Mouse (Mus musculus) gastrocnemius, adult 8-10 months (tissue): ENCODE results near the gene Filip1. TPM values are rescaled to one million over a fixed set of nuclear protein-coding genes. Genes with fewer than 3 reads are reported as not detected.

Source experiments
- DNase-seq, 2 experiments: peaks; one replicate each; pipeline ENCODE4 v3.0.0; 2022; ENCODE audit warnings: low spot score in 2 of 2
- total RNA-seq, 4 experiments: library from RNA; stranded (reverse); gene quantifications; 2 replicates each; pipeline ENCODE4 v1.2.4; 2022

Filip1 gene
- total RNA-seq, 4 experiments from 2014 or later, result 92.2 to 133 (median 106) TPM

GRCm38 (mm10) chr9:79829842-79830800 lies 182.5 kb downstream of the Filip1 start:
- no peak for DNase-seq

- no peak for DNase-seq
These were observed 185.6 kb downstream of the Filip1 start for GRCm38 (mm10) chr9:79827072-79827471.

GRCm38 (mm10) chr9:79825526-79825925 lies 187.1 kb downstream of the Filip1 start:
- no peak for DNase-seq

- no peak for DNase-seq
These were observed 188.8 kb downstream of the Filip1 start for GRCm38 (mm10) chr9:79823856-79824255.

DNA sequence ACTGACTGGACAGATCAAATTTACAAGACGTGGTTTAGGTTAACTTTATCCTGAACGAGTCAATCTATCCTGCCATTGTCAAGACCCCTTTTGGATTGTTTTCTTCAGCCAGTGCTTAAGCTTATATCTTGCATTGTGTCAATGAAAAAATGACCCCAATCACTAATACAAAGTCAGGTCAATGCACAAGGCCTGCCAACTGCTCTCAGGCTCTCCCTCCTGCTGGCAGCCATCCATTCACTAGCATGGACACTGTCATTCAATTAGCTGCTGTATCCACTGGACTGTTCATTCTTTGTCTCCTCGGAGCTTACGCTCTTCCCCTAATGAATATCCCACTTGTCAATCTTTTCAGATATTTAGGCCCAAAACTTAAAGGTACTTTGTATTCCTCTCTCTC lies 189.2 kb downstream of the Filip1 start:
- no peak for DNase-seq

GRCm38 (mm10) chr9:79816464-79816863 lies 196.2 kb downstream of the Filip1 start:
- DNase-seq, result no peak

DNA sequence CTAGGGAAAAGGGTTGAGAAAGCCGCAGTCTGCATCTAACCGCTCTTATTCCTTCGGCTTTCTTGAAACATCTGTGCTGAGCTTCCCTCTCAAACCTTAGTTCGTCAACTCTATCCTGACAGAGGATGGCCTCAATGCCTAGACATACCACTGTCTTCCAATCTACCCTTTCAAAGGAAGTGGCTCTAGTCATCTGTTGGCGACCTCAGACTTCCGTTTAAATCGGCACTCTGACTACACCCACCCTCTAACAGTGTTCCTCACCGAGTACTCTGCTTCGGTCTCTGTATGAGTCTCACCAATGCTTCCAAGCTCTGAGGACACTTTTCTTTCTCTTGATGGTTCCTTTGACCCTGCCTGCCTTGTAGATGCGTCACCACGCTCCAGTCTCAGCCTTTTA lies 196.6 kb downstream of the Filip1 start:
- no peak for DNase-seq

GRCm38 (mm10) chr9:79814592-79814991 lies 198.1 kb downstream of the Filip1 start:
- no peak for DNase-seq

- no peak for DNase-seq
These were observed 201.4 kb downstream of the Filip1 start for GRCm38 (mm10) chr9:79810969-79811902.

DNA sequence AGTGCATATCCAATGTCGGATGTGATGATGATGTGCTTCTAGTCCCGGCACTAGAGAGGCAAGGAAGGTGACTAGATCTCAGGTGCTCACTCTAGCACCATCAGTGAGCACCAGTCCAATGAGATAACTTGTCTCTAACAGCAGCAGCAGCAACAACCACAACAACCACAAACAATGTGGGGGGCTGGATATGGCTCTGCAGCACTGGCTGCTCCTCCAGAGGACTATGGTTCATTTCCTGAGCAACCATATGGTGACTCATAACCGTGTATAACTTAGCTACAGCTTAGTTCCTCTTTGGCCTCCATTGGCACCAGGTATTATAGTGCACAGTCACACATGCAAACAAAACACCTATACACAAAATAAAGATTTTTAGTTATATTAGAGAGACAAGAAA lies 202.1 kb downstream of the Filip1 start:
- no peak for DNase-seq

DNA sequence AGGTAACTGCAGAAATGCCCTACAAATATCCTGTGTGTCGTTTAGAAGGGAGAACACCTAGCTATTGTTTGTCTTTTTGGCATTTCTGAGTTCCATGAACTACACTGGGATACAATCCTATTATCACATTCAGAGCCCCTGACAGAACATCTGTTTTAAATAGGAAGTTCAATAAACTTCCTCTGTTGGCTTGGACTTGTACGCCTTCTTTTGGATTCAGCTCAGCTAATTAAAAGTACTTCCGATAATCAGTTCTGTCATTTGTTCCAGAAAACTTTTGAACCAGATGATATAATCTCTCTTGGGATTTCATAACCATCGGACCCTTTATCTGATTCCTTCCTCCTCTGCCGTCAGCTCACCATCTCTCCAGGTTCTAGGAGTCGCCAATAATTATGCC lies 203.2 kb downstream of the Filip1 start:
- DNase-seq, result no peak

- DNase-seq, result no peak
These were observed 205.5 kb downstream of the Filip1 start for GRCm38 (mm10) chr9:79807178-79807577.

- no peak for DNase-seq
These were observed 206.2 kb downstream of the Filip1 start for GRCm38 (mm10) chr9:79806317-79807075.

DNA sequence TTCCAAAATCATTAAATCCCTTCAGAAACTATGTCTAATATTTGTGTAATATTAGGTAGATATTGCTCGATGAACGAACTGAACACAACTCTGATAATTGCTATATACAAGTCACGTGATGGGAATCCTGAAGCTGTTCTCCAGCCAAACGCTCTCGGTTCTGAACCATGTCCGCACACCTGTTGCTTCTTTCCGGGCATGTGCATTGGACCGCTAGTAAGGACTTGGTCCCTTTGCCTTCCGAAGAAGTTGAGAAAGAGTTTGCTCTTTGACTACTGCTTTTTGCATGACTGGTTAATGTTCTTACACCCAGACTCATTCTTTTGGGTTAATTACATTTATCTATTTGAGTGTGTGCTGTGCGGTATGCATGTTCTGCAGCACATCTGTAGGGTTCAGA lies 207.2 kb downstream of the Filip1 start:
- no peak for DNase-seq

- DNase-seq, result no peak
These were observed 216.1 kb downstream of the Filip1 start for GRCm38 (mm10) chr9:79796461-79797135.

- no peak for DNase-seq
These were observed 217.6 kb downstream of the Filip1 start for GRCm38 (mm10) chr9:79795076-79795475.

DNA sequence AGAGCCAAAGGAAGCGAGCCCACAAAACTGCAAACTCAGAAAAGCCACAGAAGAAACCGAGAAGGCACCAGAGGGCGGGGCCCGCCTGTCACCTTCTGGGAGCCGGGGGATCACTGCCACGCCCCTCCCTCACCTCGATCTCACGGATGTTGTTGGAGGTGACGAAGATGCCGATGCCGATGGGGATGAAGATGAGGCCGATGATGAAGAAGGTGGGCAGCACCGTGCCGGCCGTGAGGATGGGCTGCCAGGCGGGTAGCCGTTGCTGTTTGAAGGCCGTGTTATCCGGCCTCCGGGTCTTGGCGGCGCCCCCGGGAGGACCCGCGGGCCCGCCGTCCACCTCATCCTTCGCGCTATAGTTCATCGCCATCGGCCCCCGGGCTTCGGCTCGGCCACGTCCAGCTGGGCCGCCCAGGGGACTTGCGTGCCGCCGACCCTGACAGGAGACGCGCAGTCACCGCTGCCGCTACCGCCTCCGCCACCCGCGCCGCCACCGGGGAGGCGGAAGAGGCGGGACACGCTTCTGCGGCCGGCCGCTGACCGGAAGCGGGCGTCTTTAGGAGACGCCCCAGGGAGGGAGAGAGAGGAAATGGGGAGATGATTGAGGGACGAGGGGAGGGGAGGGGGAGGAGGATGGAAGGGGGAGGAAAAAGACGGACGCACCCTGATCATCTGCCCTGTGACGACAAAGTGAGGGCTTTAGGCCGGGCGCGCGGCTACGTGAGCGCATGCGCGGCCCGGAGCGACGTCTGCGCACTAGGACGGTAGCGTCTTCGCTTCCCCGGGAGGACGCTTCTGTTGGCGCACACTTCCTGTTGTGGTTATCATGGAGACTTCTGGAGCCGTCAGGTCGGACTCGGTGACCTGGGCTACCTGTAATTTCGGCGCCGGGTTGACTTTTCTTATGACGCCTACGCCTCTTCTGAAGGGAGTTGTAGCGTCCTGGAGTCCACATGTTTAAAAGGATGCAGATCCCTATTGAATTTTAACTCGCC lies 219.5 kb downstream of the Filip1 start, which contains the start of gene Tmem30a:
Gene Tmem30a, minus strand, starts transcription at position 667 of the 995 bp plus-strand sequence.
- DNase-seq, result peak; percentile 91 to 96

DNA sequence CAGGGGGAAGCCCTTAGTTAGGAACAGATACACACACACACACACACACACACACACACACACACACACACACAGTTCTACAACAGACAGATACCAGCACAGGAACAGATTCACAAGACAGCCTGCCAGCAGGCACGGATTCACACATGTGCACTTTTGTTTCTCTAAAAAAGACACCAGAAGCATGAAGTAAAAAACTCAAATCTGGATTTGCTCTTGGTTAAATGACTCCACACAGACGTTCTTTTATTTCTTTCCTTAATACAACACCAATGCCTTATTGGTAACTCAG lies 226.9 kb downstream of the Filip1 start:
- no peak for DNase-seq

DNA sequence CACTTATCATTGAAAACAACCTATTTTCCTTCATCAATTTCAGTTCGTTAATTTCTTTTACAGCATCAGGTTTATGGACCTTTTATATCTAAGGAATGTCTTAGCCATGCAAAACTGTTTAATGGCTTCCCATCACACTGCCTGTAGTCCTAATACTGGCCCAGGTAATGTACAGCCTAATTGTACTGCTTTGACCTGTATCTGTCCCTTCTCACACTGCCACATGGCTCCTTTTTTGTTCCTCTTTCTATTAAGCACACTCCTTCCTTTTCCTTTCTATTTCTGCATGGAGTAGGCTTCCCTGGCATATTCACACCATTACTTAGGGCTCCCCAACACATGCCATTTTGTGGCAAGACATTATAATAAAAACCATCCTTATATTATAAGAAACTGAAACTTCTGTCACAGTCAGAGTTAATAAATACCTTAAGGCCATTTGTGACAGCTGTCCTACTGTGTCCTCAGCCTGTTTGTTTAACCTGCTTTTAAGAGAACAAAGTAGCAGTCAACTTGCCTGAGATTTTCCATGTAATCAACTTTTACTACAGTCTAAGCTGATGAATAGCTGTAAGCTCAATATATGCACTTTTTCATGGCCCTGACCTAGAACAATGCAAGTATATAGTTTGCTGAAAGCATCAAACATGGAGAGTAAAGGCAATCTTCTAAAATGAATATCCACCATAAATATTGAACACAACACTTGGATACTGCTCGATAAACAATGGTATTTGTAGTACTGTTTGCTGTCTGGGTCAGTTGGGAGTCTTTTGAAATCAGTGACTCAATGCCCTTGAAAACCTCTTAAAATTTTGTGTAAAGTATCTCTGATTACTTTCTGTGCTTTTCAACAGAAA lies 227.5 kb downstream of the Filip1 start:
- DNase-seq, result no peak
